Mouse (Mus musculus) spleen, postnatal 4 days (tissue): ENCODE data around the gene Ccdc28a.

Experiments used
- DNase-seq, 2 experiments: peaks; one replicate each; pipeline ENCODE4 v3.0.0; 2022; ENCODE audit warnings: low spot score in 2 of 2

The Ccdc28a gene

DNA sequence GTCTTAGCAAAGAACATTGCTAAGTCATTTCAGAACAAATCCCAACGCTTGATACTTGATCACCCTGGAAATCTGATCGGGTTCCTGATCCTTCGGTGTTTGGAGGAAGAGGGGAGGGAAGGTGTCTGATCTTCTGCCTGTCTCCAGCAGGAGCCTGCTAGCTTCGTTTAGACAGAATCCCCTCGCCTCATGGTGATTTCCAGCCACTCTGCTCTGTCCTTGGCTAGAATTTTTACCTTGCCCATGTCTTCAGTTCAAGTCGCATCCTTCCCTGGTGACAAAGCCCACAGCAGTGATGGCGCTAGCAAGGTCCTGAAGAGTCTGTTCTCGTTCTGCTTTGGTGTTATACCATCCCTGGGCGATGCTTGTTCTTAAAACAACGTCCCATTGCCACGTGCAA, 40.6 kb downstream of the Ccdc28a start:
- DNase-seq = no peak

DNA sequence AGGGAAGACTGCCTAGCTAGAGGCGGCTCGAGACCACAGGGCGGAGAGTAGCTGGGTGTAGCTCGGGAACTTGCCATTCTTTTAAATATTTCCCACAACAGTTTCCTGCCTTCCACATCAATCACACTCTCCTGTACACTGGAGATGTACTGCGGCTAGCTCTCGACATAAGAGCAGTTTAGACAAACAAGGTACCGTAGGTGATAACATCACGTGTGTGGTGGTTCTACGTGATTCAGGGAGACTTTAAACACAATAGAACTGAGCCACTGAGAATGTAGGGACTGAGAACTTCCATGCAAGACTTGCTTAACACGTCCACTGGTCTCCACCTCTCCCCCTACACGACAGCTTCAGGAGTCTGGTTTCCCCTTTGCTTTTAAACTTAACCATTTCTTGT, 41.6 kb downstream of the Ccdc28a start:
- no peak for DNase-seq

DNA sequence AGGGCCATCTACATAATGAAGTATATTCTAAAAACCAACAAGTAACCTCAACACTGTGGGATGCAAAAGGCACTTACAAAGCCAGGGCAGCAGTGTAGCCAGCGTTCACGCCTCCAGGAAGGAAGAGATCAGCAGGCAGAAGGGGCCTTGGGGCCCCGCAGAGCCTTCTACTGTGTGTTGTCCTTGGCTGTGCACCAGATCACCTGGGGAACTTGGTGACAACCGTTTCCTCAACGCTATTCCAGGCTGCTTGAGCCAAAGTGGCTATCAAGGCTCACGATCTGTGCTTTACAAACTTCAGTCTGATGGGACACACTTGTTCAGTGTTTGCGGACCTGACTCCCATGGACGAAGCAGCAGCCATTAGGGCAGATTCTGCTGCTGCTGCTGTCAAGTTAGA, 43.1 kb downstream of the Ccdc28a start:
- DNase-seq = no peak

DNA sequence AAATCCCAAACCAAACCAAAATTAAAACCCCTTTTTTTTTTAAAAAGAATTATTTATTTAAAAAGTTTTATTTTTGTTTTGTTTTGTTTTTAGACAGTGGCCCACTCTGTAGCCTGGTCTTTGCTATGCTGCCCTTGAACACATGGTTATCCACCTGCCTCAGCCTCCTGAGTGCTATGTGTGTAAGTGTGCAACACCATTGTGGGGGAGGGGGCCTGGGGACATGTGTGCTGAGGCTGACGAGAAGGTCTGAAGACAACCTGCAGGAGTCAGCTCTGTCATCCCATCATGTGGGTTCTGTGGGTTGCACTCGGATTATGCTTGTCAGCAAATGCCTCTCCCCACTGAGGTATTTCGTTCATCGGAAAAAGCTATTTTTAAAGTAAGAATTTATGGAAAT, 45.3 kb downstream of the Ccdc28a start:
- DNase-seq = no peak

DNA sequence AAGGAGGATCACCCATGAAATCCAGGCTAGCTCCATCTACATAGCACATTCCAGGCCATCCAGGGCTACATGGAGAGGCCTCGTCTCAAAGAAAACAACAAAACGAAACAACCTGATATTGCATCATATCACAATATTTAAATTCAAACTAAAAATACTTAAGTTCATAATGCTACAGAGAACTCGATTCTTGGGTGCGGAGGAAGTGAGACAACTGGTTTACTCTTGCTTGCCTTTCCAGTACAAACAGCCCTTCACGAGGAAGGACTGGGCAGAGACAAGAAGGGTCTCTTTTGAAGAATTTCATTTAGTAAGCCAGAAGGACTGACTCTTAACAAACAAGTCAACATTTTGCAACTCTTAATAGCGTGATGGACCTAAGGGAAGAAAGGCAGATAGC, 46.2 kb downstream of the Ccdc28a start:
- DNase-seq = no peak

DNA sequence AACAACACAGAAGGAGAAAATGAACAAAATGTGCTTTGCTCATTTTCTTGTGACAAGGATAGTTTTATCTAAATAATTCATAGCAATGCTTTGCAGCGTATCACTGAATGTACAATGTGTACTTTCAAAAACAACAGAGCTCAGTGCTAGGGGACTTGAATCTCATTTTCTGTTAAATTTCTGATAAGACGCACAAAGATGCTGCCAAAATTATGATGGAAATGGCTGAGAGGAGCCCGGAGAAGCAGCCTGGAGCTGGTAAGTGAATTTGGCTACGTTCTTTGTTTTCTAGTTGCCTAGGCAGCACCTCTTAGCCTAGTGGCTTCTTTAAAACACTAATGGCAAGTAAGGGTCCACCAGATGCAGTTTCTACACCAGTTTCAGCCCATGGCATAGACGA, 52.6 kb downstream of the Ccdc28a start:
- no peak for DNase-seq

DNA sequence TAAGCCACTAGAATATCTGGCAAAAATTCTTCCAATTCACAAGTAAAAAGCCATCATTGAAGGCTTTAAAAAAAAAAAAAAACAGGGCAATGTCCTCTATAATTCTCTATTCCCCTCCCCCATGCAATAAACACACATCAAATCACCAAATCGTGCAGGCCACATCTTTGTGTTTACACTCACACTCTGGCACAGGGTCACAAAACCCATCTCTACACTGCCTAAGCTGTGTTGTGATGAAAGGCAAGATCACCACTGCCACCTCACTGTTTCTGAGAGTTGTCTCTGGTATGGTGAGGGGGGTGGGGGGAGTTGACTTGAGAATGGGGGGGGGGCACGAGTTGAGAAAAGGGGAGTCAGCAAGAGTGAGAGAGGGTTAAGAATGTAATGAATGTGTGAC, 57.5 kb downstream of the Ccdc28a start:
- DNase-seq = no peak

DNA sequence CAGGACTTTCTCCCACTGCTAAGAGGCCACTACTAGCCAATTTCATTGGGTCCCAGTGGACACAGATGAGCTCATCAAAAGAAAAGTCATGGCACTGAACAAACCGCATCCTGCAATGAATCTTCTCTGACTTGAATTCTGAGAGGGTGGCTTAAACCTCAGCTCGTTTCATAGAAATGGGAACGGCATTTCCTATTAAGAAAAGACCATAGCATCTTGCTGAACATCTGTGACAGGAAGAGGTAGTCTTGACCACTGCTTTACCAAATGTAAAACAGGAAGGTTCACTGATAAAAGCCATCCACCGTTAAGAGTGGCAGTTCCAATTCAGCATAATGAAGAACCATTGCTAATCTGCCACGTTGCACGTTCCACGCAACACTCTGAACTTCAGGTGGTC, 58.1 kb downstream of the Ccdc28a start:
- DNase-seq = no peak

DNA sequence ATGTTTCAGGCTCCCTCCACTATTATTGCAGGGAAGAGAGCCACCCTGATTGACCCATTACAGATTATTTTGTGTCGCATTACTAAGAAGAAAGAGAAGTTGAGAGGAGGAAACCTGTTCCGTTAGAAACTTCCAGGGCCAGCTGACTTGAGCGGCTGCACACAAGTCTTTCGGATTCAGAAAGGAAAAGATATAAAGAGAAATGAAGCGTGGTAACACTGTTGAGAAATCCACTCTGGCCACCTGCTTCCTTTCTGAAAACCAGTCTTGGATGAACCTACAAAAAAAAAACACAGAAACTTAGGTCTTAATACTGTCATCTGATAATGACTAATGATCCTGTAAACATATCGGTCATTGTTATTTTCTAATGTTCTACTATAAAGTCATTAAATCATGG, 59.7 kb downstream of the Ccdc28a start:
- DNase-seq = no peak
